Mouse (Mus musculus) liver, embryonic 16.5 days (tissue): Measurements from ENCODE around the gene Ppfia2. TPM values are rescaled to one million over a fixed set of nuclear protein-coding genes. Genes with fewer than 3 reads are reported as not detected.

Experiments used
- ATAC-seq: fragments of 200-750 bp; cut with Nextera tagmentation; 2 replicates; pipeline ENCODE4 v1.8.0; 2017; ENCODE audit warnings: low read depth, mild to moderate bottlenecking, moderate number of reproducible peaks, moderate library complexity
- H3K27ac ChIP-seq: fragments of 300-500 bp; sonication (generic); 2 replicates; pipeline ENCODE4 v1.5.1; 2014; ENCODE audit warnings: mild to moderate bottlenecking, low read length
- H3K27me3 ChIP-seq: fragments of 300-500 bp; sonication (generic); 2 replicates; pipeline ENCODE4 v1.6.1; 2014; ENCODE audit warnings: low read depth, low read length, mixed read lengths; ENCODE audit not compliant: control insufficient read depth, insufficient read depth
- H3K36me3 ChIP-seq: fragments of 300-500 bp; sonication (generic); 2 replicates; pipeline ENCODE4 v1.6.1; 2014; ENCODE audit warnings: mild to moderate bottlenecking; ENCODE audit not compliant: control insufficient read depth, insufficient read depth
- H3K4me1 ChIP-seq: fragments of 300-500 bp; sonication (generic); 2 replicates; pipeline ENCODE4 v1.6.1; 2014; ENCODE audit warnings: low read depth, low read length, mixed read lengths; ENCODE audit not compliant: control insufficient read depth
- H3K4me2 ChIP-seq: fragments of 300-500 bp; sonication (generic); 2 replicates; pipeline ENCODE4 v1.6.1; 2014; ENCODE audit warnings: low read depth, low read length, mixed read lengths
- H3K4me3 ChIP-seq: fragments of 300-500 bp; sonication (generic); 2 replicates; pipeline ENCODE4 v1.5.1; 2014; ENCODE audit warnings: low read depth, mild to moderate bottlenecking, low read length
- H3K9ac ChIP-seq: fragments of 300-500 bp; sonication (generic); 2 replicates; pipeline ENCODE4 v1.6.1; 2014; ENCODE audit warnings: low read depth, low read length
- H3K9me3 ChIP-seq: fragments of 300-500 bp; sonication (generic); replicated peaks from 2 replicates; pipeline ENCODE4 v1.6.1; 2016; ENCODE audit warnings: low read length; ENCODE audit not compliant: control insufficient read depth
- WGBS: fragments of 180-500 bp; shearing (Covaris S2); extraction: QIAGEN DNeasy Blood & Tissue Kit; methylation state at CpG from one replicate; pipeline ENCODE4 v1.1.7; 2014; ENCODE audit not compliant: insufficient replicate concordance; 5-methylcytosine and 5-hydroxymethylcytosine counted together
- polyA plus RNA-seq: library from polyadenylated mRNA; unstranded; fragments of >200 nt; fragmentation: Nextera tagmentation; extraction: Ambion mirVana; gene quantifications from 2 replicates; pipeline ENCODE4 v1.2.1, GENCODE M21; 2015

The Ppfia2 gene
- polyA plus RNA-seq, 1 experiment from 2014 or later = 0.01 TPM

DNA sequence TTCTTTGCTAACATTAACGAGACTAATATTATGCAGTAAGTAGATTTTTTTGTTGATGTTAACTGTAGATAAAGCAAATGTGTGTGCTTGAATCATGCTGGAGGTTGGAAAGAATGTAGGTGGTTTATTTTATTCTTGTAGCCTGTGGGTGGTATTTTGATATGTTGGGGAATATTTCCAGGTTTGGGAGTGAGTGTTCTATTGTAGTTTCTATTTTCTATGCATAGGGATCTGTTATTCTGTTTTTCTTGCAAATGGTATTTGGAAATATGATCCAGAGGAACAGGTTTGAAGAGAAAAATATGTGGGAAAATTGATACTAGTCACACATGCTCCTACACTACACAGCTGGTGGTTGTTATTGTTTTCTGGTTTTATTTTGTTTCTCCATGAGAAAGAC, 120.8 kb downstream of the Ppfia2 start:
- WGBS = 59% methylated on average over 1 of the region's 1 CpGs
- no peak for ATAC-seq
- H3K27me3 ChIP-seq = no peaks in the 10 kb centered on the region
- no peak overlapping the region for H3K4me2 ChIP-seq
- no peaks in the 10 kb centered on the region for H3K9me3 ChIP-seq
- no peaks in the 10 kb centered on the region for H3K4me1 ChIP-seq
- H3K27ac ChIP-seq = no peak overlapping the region
- H3K9ac ChIP-seq = no peak overlapping the region
- H3K36me3 ChIP-seq = no peaks in the 10 kb centered on the region
- no peak overlapping the region for H3K4me3 ChIP-seq

DNA sequence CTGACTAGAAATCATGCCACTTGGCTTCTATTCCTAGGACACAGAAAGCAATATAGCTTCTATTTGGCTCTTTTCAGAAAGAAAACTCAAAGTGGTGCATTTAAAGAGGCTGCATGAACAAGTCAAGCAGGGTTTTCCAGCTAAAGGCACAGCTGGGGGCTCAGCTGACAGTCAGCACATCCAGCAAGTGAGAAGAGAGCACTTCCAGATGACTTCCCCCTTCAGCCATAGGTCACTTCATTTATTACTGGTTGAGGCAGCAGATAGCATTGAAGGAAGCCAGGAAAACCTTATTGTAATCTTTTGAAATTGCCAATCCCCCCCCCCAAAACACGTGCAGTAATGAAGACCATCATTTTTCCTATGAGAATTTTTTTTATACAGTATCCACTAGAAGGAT, 126.8 kb downstream of the Ppfia2 start:
- H3K4me3 ChIP-seq = no peak overlapping the region
- H3K9me3 ChIP-seq = no peaks in the 10 kb centered on the region
- no peaks in the 10 kb centered on the region for H3K36me3 ChIP-seq
- no peaks in the 10 kb centered on the region for H3K27me3 ChIP-seq
- ATAC-seq = no peak
- no peak overlapping the region for H3K9ac ChIP-seq
- no peak overlapping the region for H3K4me2 ChIP-seq
- H3K4me1 ChIP-seq = no peaks in the 10 kb centered on the region
- WGBS = 41% methylated on average over 1 of the region's 1 CpGs
- no peak overlapping the region for H3K27ac ChIP-seq

DNA sequence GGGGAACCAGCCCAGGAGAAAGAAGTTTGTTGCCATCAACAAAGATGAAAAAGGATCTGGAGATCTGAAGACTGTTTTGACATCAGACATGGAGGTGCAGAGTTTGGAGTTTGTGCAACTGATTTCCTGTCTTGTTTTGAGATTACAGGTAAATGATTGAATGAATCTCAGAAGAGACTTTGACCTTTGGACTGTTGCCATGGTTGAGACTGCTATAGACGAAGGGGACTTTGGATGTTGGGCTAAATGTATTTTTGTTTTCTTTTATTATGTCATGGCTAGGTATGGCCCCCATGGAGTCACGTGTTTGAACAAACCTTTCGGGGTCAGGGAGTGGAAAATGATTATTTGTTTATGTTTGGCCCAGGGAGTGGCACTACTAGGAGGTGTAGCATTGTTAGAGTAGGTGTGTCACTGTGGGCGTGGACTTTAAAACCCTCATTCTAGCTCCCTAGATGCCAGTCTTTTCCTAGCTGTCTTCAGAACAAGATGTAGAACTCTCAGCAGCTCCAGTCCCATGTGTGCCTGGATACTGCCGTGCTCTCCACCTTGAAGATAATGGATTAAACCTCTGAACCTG, 133.3 kb downstream of the Ppfia2 start:
- 46% methylated on average over 5 of the region's 5 CpGs for WGBS
- H3K4me3 ChIP-seq = no peak overlapping the region
- no peak overlapping the region for H3K27ac ChIP-seq
- no peak overlapping the region for H3K4me2 ChIP-seq
- ATAC-seq = 0 out of 2 replicates have a peak, but pooled peaks have one; percentile 47
- no peaks in the 10 kb centered on the region for H3K9me3 ChIP-seq
- no peaks in the 10 kb centered on the region for H3K4me1 ChIP-seq
- no peaks in the 10 kb centered on the region for H3K36me3 ChIP-seq
- H3K9ac ChIP-seq = no peak overlapping the region
- no peaks in the 10 kb centered on the region for H3K27me3 ChIP-seq

DNA sequence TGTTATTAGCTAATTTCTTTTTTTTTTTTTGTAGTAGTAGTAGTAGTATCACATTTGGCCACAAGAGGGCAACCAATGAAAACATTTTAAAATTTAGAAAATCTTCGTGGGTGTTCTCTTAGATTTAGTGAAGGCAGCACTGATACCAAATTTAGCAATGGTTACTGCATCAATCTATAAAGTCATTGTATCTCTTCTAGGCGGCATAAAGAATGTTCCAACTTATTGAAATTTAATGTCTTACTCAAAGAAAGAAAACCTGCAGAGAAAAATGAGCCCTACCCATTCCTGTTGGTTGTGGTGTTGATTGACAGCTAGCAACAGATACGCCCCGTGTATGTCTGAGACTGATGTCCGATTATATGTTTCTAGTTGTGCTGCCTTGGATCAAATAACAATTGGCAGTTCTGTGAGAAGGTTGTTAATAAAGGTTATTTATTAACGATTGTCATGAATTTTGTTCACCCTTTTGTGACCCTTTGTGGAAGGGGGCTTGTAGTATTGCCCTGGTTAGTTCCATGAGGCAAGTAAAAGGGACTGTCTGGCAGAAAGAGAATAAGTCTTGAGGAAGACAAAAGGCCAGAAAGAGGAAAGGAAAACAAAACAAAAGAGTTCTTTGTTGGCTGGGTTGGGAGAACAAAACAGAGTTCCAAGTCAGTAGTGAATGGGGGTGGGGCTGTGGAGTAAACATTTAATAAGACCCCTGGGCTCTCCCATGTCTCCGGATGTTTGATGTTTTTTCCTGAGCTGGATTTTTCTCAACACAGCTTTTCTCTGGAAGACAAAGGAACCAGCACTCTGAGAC, 139.2 kb downstream of the Ppfia2 start:
- Histone ChIP-seq H3K4me3 (no peak overlapping the region), H3K27me3 (no peaks in the 10 kb centered on the region), H3K9me3 (no peaks in the 10 kb centered on the region), H3K4me1 (no peaks in the 10 kb centered on the region), H3K36me3 (no peaks in the 10 kb centered on the region), H3K9ac (no peak overlapping the region), H3K4me2 (no peak overlapping the region), H3K27ac (no peak overlapping the region)
- 22% methylated on average over 7 of the region's 7 CpGs for WGBS
- no peak for ATAC-seq

DNA sequence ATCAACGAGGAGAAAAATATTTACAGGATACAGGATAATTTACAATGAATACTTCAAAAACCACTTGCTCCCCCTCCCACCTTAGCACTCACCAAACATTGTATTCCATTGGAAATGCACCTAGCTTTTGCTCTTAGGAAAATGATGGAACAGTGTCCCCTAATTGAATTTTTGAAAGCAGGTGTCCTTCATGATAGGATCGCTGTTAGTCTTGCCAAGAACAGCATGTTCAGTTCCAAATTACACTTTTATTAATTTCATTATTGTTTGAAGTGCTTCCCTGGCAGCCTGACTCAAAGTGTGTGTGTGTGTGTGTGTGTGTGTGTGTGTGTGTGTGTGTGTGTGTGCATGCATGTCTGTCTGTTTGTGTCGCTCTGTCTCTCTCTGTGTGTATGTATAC, 140.1 kb downstream of the Ppfia2 start:
- Histone ChIP-seq H3K27me3 (no peaks in the 10 kb centered on the region), H3K36me3 (no peaks in the 10 kb centered on the region), H3K4me1 (no peaks in the 10 kb centered on the region), H3K4me2 (no peak overlapping the region), H3K9me3 (no peaks in the 10 kb centered on the region), H3K4me3 (no peak overlapping the region), H3K27ac (no peak overlapping the region), H3K9ac (no peak overlapping the region)
- no peak for ATAC-seq
- WGBS = 74% methylated on average over 3 of the region's 3 CpGs

DNA sequence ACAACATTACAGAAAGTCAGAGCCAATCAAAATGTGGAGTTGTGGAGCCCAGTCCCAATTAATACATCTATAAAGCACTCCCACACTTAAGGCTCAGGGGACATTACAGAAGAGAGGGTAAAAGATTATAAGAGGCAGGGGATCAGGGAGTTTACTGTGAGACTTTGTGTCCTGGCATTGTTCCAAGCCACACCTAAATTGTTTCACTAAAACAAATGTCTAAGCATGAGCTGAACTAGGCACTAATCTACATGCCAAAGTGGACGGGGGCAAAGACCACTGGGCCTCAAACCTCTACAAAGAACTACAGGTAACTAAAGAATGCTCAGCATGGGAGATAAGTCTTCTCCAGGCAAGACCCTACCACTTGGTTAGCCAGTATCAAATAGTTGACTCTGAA, 148.1 kb downstream of the Ppfia2 start:
- Histone ChIP-seq H3K4me1 (no peaks in the 10 kb centered on the region), H3K9ac (no peak overlapping the region), H3K9me3 (no peaks in the 10 kb centered on the region; the same call in 1 of the 2 replicates), H3K4me3 (no peak overlapping the region), H3K27ac (no peak overlapping the region), H3K36me3 (no peaks in the 10 kb centered on the region), H3K4me2 (no peak overlapping the region), H3K27me3 (no peaks in the 10 kb centered on the region)
- no peak for ATAC-seq
- 40% methylated on average over 1 of the region's 1 CpGs for WGBS

DNA sequence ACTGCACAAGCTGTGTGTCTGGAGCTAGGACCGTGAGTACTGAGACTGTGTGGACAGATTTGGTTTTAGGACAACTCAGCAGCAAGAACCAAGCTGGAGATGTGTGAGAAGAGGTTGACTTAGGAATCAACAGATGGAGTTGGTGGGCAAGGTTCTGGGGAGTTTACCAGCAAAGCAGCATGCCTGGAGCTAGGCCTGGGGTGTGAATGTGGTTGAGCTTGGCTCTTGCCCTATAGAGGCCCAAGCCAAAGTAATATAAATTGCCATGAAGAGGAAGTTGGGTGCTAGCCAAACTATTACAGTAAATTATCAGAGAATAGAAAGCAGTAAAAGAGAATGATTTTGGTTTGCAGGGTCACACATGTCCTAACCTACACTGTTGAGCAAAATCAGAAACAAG, 150.8 kb downstream of the Ppfia2 start:
- H3K9me3 ChIP-seq = no peaks in the 10 kb centered on the region; the same call in 1 of the 2 replicates
- WGBS = 44% methylated on average over 1 of the region's 1 CpGs
- no peaks in the 10 kb centered on the region for H3K27me3 ChIP-seq

DNA sequence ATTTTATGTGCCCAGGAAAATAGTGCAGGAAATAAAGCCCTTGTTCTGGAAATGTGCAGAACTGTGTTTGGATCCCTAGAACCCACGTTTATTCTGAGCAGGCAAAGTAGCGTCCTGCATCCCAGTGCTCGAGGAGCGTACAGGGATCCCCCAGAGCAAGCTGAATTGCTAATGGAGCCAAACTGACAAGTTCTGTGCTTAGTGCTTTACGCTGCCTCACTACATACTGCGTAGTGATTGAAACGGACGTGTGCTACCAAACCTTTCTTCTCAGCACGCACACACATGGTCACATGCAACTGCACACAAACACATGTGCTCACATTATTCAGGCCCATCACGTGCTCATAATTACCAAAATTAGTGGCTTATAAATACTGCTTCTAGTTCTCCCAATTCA, 153.2 kb downstream of the Ppfia2 start:
- no peaks in the 10 kb centered on the region for H3K27me3 ChIP-seq
- no peak overlapping the region for H3K4me3 ChIP-seq
- H3K9ac ChIP-seq = no peak overlapping the region
- no peak overlapping the region for H3K27ac ChIP-seq
- no peak overlapping the region for H3K4me2 ChIP-seq
- WGBS = 67% methylated on average over 10 of the region's 10 CpGs
- H3K4me1 ChIP-seq = no peaks in the 10 kb centered on the region
- no peaks in the 10 kb centered on the region for H3K36me3 ChIP-seq
- no peaks in the 10 kb centered on the region; the same call in 1 of the 2 replicates for H3K9me3 ChIP-seq
- no peak for ATAC-seq

More for the DNA sequence above, 150.8 kb downstream of the Ppfia2 start:
- no peak for ATAC-seq
- no peaks in the 10 kb centered on the region for H3K36me3 ChIP-seq
- H3K4me3 ChIP-seq = no peak overlapping the region
- H3K4me2 ChIP-seq = no peak overlapping the region
- H3K9ac ChIP-seq = no peak overlapping the region
- H3K4me1 ChIP-seq = no peaks in the 10 kb centered on the region
- H3K27ac ChIP-seq = no peak overlapping the region

DNA sequence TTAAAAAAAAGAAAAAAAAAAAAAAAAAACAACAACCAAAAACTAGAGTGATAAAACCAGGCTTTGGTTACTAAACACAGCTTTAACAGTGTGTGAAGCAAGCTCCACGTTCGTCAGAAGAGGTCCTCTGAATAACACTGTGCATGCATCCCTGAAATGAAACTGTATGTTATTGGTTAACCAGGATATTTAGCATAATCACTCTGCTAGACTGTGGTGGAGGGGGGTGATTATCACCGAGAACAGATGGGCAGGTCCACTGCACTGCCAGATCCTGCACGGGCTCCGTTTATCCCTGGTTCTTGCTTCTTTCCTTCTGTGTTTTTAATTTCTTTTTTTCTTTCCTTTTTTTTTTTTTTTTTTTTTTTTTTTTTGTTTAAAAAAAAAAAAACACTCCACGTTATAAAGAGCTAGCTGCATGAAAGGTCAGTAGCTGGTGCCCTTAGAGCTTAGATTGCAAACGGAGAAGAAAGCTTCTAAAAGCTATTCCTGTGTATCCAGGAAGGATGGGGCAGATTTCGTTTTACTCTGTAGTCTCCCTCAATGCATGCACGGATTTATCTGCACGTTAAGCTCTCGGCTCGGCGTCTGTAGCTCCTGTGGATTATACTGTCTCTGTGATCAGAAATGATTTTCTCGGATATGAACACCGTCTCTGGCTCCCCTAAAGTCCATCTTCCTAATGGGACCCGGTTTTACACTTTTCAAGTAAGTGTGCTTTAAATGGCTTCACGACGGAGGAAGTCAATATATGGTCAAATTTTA, 162.2 kb downstream of the Ppfia2 start:
- no peak overlapping the region for H3K4me3 ChIP-seq
- H3K4me1 ChIP-seq = no peaks in the 10 kb centered on the region
- no peak overlapping the region for H3K27ac ChIP-seq
- H3K27me3 ChIP-seq = no peaks in the 10 kb centered on the region
- H3K36me3 ChIP-seq = no peaks in the 10 kb centered on the region
- no peak overlapping the region for H3K4me2 ChIP-seq
- no peak overlapping the region for H3K9ac ChIP-seq
- ATAC-seq = no peak
- 54% methylated on average over 18 of the region's 18 CpGs for WGBS
- H3K9me3 ChIP-seq = no peaks in the 10 kb centered on the region
